Mouse (Mus musculus): ENCODE data around the gene Zbtb24. TPM values are rescaled to one million over a fixed set of nuclear protein-coding genes. Genes with fewer than 3 reads are reported as not detected.
"Not testable (repeated sequence)": the region's sequence is repeated elsewhere in the genome, so short reads cannot be mapped to it uniquely, and the experiment has no call there.

Zbtb24 gene
- polyA plus RNA-seq, 1 experiment: 13.1 TPM

- peak; percentile 73; the same call in 1 of the 2 replicates for TF ChIP-seq POLR2A (IDR thresholded peaks at IDR 0.05; ENCODE audit: borderline replicate concordance, extremely low read depth, low read depth, low read length)
- TF ChIP-seq CTCF (IDR thresholded peaks at IDR 0.05; ENCODE audit: insufficient read depth, low read length): no peak
- under 1% methylated on average over 50 of the region's 50 CpGs for WGBS
- peaks cover 14% of the 10 kb centered on the region for H3K4me1 ChIP-seq (ENCODE audit: control insufficient read depth, insufficient read depth, low read length)
- DNase-seq: peak; percentile 97
- H3K4me3 ChIP-seq (replicated peaks; ENCODE audit: extremely low read depth, low read depth, low read length): peak within 1 kb of the TSS; percentile 81
Measured at GRCm38 (mm10) chr10:41489708-41490517, 39.7 kb downstream of the Zbtb24 start, which contains the start of the genes Smpd2 and Ppil6. Gene Smpd2 (minus strand): TSS chr10:41490369. Gene Ppil6 (plus strand): TSS chr10:41490439.

- under 1% methylated on average over 29 of the region's 29 CpGs for WGBS
- H3K4me1 ChIP-seq (ENCODE audit: control insufficient read depth, insufficient read depth, low read length): peaks cover 14% of the 10 kb centered on the region
- DNase-seq: no peak
- H3K4me3 ChIP-seq (replicated peaks; ENCODE audit: extremely low read depth, low read depth, low read length): peak overlapping the region; percentile 81
- TF ChIP-seq POLR2A (IDR thresholded peaks at IDR 0.05; ENCODE audit: borderline replicate concordance, extremely low read depth, low read depth, low read length) (no peak), CTCF (IDR thresholded peaks at IDR 0.05; ENCODE audit: insufficient read depth, low read length) (no peak)
Measured at GRCm38 (mm10) chr10:41490518-41490873, 40.3 kb downstream of the Zbtb24 start.

GRCm38 (mm10) chr10:41491111-41491510 is 40.9 kb downstream of the Zbtb24 start:
- DNase-seq: no peak
- Histone ChIP-seq H3K4me3 (replicated peaks; ENCODE audit: extremely low read depth, low read depth, low read length) (peak overlapping the region; percentile 12), H3K4me1 (ENCODE audit: control insufficient read depth, insufficient read depth, low read length) (peaks cover 14% of the 10 kb centered on the region)
- TF ChIP-seq CTCF (IDR thresholded peaks at IDR 0.05; ENCODE audit: insufficient read depth, low read length) (no peak), POLR2A (IDR thresholded peaks at IDR 0.05; ENCODE audit: borderline replicate concordance, extremely low read depth, low read depth, low read length) (no peak)
- 13% methylated on average over 4 of the region's 4 CpGs for WGBS

- Histone ChIP-seq H3K4me3 (replicated peaks; ENCODE audit: extremely low read depth, low read depth, low read length) (no peak overlapping the region), H3K4me1 (ENCODE audit: control insufficient read depth, insufficient read depth, low read length) (no peaks in the 10 kb centered on the region)
- TF ChIP-seq CTCF (IDR thresholded peaks at IDR 0.05; ENCODE audit: insufficient read depth, low read length) (no peak), POLR2A (IDR thresholded peaks at IDR 0.05; ENCODE audit: borderline replicate concordance, extremely low read depth, low read depth, low read length) (no peak)
- DNase-seq: no peak
- WGBS: 37% methylated on average over 4 of the region's 4 CpGs
Measured at GRCm38 (mm10) chr10:41500941-41501340, 50.8 kb downstream of the Zbtb24 start.

- Histone ChIP-seq H3K4me3 (replicated peaks; ENCODE audit: extremely low read depth, low read depth, low read length) (no peak overlapping the region), H3K4me1 (ENCODE audit: control insufficient read depth, insufficient read depth, low read length) (no peaks in the 10 kb centered on the region)
- 89% methylated on average over 1 of the region's 1 CpGs for WGBS
- TF ChIP-seq POLR2A (IDR thresholded peaks at IDR 0.05; ENCODE audit: borderline replicate concordance, extremely low read depth, low read depth, low read length) (no peak), CTCF (IDR thresholded peaks at IDR 0.05; ENCODE audit: insufficient read depth, low read length) (no peak)
- no peak for DNase-seq
Measured at GRCm38 (mm10) chr10:41504996-41505395, 54.8 kb downstream of the Zbtb24 start.

GRCm38 (mm10) chr10:41505446-41505845 is 55.3 kb downstream of the Zbtb24 start:
- not testable (repeated sequence) for DNase-seq

GRCm38 (mm10) chr10:41509160-41509559 is 59.0 kb downstream of the Zbtb24 start:
- DNase-seq: no peak
- peak; percentile 55; the same call in 1 of the 2 replicates for TF ChIP-seq CTCF (IDR thresholded peaks at IDR 0.05; ENCODE audit: insufficient read depth, low read length)
- TF ChIP-seq POLR2A (IDR thresholded peaks at IDR 0.05; ENCODE audit: borderline replicate concordance, extremely low read depth, low read depth, low read length): no peak

More at GRCm38 (mm10) chr10:41505446-41505845, 55.3 kb downstream of the Zbtb24 start:
- 5% methylated on average over 3 of the region's 3 CpGs for WGBS
- peak; percentile 87 for TF ChIP-seq CTCF (IDR thresholded peaks at IDR 0.05; ENCODE audit: insufficient read depth, low read length)
- H3K4me3 ChIP-seq (replicated peaks; ENCODE audit: extremely low read depth, low read depth, low read length); H3K4me1 ChIP-seq (ENCODE audit: control insufficient read depth, insufficient read depth, low read length): not testable (repeated sequence)

GRCm38 (mm10) chr10:41514301-41514700 is 64.1 kb downstream of the Zbtb24 start:
- Histone ChIP-seq H3K4me3 (replicated peaks; ENCODE audit: extremely low read depth, low read depth, low read length) (no peak overlapping the region), H3K4me1 (ENCODE audit: control insufficient read depth, insufficient read depth, low read length) (no peaks in the 10 kb centered on the region)
- DNase-seq: no peak
- TF ChIP-seq POLR2A (IDR thresholded peaks at IDR 0.05; ENCODE audit: borderline replicate concordance, extremely low read depth, low read depth, low read length): no peak
- no peak for TF ChIP-seq CTCF (IDR thresholded peaks at IDR 0.05; ENCODE audit: insufficient read depth, low read length)
- 67% methylated on average over 4 of the region's 4 CpGs for WGBS

More at GRCm38 (mm10) chr10:41509160-41509559, 59.0 kb downstream of the Zbtb24 start:
- Histone ChIP-seq H3K4me1 (ENCODE audit: control insufficient read depth, insufficient read depth, low read length) (no peaks in the 10 kb centered on the region), H3K4me3 (replicated peaks; ENCODE audit: extremely low read depth, low read depth, low read length) (no peak overlapping the region)
- 45% methylated on average over 2 of the region's 2 CpGs for WGBS

- no peak for TF ChIP-seq CTCF (IDR thresholded peaks at IDR 0.05; ENCODE audit: insufficient read depth, low read length)
- no peak for TF ChIP-seq POLR2A (IDR thresholded peaks at IDR 0.05; ENCODE audit: borderline replicate concordance, extremely low read depth, low read depth, low read length)
- H3K4me3 ChIP-seq (replicated peaks; ENCODE audit: extremely low read depth, low read depth, low read length): no peak overlapping the region
- no peaks in the 10 kb centered on the region for H3K4me1 ChIP-seq (ENCODE audit: control insufficient read depth, insufficient read depth, low read length)
- DNase-seq: no peak
Measured at GRCm38 (mm10) chr10:41514921-41515320, 64.7 kb downstream of the Zbtb24 start.

Other genes with a start within 250 kb of the Zbtb24 start
- 10.8 and 13.6 TPM in 2 replicates for gene Fig4, start 147.1 kb upstream of the Zbtb24 start, polyA plus RNA-seq (2012; rRNA removed)
- gene Ak9, start 146.4 kb upstream of the Zbtb24 start, polyA plus RNA-seq (2012; rRNA removed): 0.38 and 0.56 TPM in 2 replicates
- 56.3 and 70.7 TPM in 2 replicates for gene Mical1, start 25.9 kb downstream of the Zbtb24 start, polyA plus RNA-seq (2012; rRNA removed)
- gene Smpd2, start 40.0 kb downstream of the Zbtb24 start, polyA plus RNA-seq (2012; rRNA removed): 67.9 and 72.7 TPM in 2 replicates
- gene Ppil6, start 40.1 kb downstream of the Zbtb24 start, polyA plus RNA-seq (2012; rRNA removed): 2.4 and 4.2 TPM in 2 replicates
- gene Cd164, start 69.0 kb downstream of the Zbtb24 start, polyA plus RNA-seq (2012; rRNA removed): 93.4 and 131 TPM in 2 replicates